Mouse (Mus musculus): ENCODE measurements around the gene Yy1. TPM values are rescaled to one million over a fixed set of nuclear protein-coding genes. Genes with fewer than 3 reads are reported as not detected.

Yy1 gene
- polyA plus RNA-seq, 1 experiment from 2014 or later = 13.5 TPM

DNA sequence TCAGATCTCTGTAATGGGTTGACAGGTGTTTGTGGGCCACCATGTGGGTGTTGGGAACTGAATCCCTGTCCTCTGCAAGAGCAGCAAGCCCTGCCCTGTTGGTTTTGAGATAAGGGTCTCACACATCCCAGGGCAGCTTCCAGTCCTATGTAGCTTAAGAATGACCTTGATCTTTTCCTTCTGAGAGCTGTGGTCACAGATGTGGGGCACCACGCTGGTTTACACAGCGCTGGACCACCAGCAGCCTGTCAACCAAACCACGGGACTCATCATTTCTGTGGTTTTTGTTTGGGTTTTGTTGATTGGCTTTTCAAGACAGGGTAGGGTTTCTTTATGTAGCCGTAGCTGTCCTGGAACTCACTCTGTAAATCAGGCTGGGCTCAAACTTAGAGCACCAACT lies 7.6 kb upstream of the Yy1 start:
- Histone ChIP-seq H3K4me2 (no peak overlapping the region), H3K27me3 (no peaks in the 10 kb centered on the region), H3K36me3 (peaks cover 22% of the 10 kb centered on the region), H3K4me3 (no peak overlapping the region), H3K27ac (no peak overlapping the region), H3K9ac (no peak overlapping the region), H3K4me1 (replicated peaks) (peaks cover 3% of the 10 kb centered on the region), H3K9me3 (peaks cover 15% of the 10 kb centered on the region; the same call in 1 of the 2 replicates)
- WGBS = 95% methylated on average over 4 of the region's 4 CpGs
- no peak for ATAC-seq (ENCODE audit: low FRiP score)

GRCm38 (mm10) chr12:108787329-108787728 lies 5.4 kb upstream of the Yy1 start:
- Histone ChIP-seq H3K4me1 (replicated peaks) (peaks cover 18% of the 10 kb centered on the region), H3K4me2 (no peak overlapping the region), H3K27me3 (no peaks in the 10 kb centered on the region), H3K9ac (no peak overlapping the region), H3K4me3 (no peak overlapping the region), H3K36me3 (peaks cover 14% of the 10 kb centered on the region), H3K27ac (no peak overlapping the region), H3K9me3 (peaks cover 15% of the 10 kb centered on the region; the same call in 1 of the 2 replicates)
- 90% methylated on average over 2 of the region's 2 CpGs for WGBS
- no peak for ATAC-seq (ENCODE audit: low FRiP score)

DNA sequence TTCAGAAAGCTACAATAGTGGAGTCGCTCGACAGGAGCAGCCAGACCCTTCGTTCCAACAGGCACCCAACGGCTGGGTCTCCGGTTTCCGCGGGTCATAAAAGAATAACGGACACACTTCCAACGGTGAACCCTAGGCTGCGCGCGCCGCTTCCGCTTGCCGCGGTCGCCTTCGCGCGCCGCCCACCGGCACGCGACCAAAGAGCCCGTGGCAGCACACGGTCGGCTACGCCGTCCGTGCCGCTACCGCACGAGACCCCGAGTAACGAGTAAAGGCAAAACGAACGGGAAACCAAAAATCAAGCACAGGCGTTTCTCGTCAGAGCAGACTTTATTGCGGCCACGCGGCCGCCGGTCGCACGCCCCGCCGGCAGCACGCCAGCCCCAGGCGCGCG lies 624 bp upstream of the Yy1 start:
- Histone ChIP-seq H3K27me3 (no peaks in the 10 kb centered on the region), H3K36me3 (no peaks in the 10 kb centered on the region), H3K4me1 (replicated peaks) (peaks cover 40% of the 10 kb centered on the region), H3K27ac (peak overlapping the region; percentile 99), H3K4me3 (peak overlapping the region; percentile 99), H3K4me2 (peak overlapping the region; percentile 66), H3K9ac (peak overlapping the region; percentile 82), H3K9me3 (no peaks in the 10 kb centered on the region)
- under 1% methylated on average over 52 of the region's 52 CpGs for WGBS
- ATAC-seq (ENCODE audit: low FRiP score) = peak; percentile 30

DNA sequence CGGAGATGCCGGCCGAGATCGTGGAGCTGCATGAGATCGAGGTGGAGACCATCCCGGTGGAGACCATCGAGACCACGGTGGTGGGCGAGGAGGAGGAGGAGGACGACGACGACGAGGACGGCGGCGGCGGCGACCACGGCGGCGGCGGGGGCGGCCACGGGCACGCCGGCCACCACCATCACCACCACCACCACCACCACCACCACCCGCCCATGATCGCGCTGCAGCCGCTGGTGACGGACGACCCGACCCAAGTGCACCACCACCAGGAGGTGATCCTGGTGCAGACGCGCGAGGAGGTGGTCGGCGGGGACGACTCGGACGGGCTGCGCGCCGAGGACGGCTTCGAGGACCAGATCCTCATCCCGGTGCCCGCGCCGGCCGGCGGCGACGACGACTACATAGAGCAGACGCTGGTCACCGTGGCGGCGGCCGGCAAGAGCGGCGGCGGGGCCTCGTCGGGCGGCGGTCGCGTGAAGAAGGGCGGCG lies 724 bp downstream of the Yy1 start:
- Histone ChIP-seq H3K27me3 (no peaks in the 10 kb centered on the region), H3K27ac (peak overlapping the region; percentile 99), H3K4me1 (replicated peaks) (peaks cover 47% of the 10 kb centered on the region), H3K4me2 (peak overlapping the region; percentile 68), H3K36me3 (no peaks in the 10 kb centered on the region), H3K9me3 (no peaks in the 10 kb centered on the region), H3K4me3 (peak overlapping the region; percentile 99), H3K9ac (peak overlapping the region; percentile 95)
- WGBS = under 1% methylated on average over 51 of the region's 71 CpGs
- ATAC-seq (ENCODE audit: low FRiP score) = peak; percentile 6; the same call in 1 of the 2 replicates

DNA sequence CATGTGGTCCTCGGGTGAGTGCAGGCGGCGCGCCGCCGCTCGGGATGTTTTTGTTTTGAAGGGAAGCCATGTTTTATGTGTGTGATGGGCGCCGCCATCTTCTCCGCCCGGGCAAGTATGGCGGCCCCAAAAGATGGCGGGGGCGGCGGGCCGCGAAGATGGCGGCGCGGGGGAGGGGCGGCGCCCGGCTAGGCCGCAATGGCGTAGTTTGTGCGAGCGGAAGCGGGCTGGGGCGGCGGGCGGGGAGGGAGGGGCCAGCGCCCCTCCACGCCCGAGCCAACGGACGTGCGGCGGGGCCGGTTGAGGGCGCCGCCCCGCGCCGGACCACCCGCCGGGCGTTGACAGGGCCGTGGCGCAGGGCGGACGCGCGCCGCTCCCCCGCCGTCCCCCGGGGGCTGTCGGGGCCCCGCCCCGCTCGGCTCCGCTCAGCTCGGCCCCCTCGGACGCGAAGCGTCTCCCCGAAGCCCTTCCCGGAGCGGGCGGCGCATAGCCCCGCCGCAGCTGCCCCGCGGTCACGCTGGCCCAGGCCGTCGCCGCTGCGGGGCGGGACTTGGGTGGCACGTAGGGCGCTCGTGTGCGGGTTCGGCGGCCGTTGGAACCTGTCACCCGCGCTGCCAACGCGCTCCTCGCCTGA lies 1.4 kb downstream of the Yy1 start:
- under 1% methylated on average over 64 of the region's 94 CpGs for WGBS
- Histone ChIP-seq H3K36me3 (no peaks in the 10 kb centered on the region), H3K9ac (peak overlapping the region; percentile 95), H3K4me2 (peak overlapping the region; percentile 68), H3K9me3 (no peaks in the 10 kb centered on the region), H3K27ac (peak overlapping the region; percentile 99), H3K4me3 (peak overlapping the region; percentile 99), H3K27me3 (no peaks in the 10 kb centered on the region), H3K4me1 (replicated peaks) (peaks cover 53% of the 10 kb centered on the region)
- ATAC-seq (ENCODE audit: low FRiP score) = peak; percentile 71

DNA sequence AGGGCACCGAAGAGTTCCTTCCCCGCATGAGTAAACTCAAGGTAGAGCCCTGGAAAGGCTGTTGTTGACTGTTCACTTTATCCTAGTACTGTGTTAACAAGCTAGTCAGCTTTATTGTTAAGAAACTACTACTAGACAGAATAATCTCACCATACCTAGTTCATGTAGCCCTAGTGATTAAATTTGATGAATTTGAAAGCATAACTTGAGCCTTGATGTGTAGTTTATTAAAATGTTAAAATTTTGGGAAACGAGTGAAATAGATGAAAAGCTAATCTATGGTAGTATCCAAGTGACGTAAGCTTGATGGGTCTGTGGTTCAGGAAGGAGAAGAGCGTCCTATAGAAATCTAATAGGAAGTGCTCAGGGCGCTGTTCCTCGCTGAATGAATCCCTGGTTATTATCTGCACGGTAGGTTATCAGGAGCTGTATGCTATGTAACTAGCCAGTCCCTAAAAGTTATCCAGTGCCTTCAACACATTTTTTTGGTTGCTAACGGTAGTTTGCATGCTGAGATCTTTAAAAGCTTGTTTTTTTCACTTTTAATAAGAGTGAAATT lies 2.3 kb downstream of the Yy1 start:
- no peak for ATAC-seq (ENCODE audit: low FRiP score)
- Histone ChIP-seq H3K4me2 (peak overlapping the region; percentile 68), H3K27me3 (no peaks in the 10 kb centered on the region), H3K36me3 (no peaks in the 10 kb centered on the region), H3K4me1 (replicated peaks) (peaks cover 56% of the 10 kb centered on the region), H3K9ac (peak overlapping the region; percentile 95), H3K27ac (peak overlapping the region; percentile 99), H3K4me3 (peak overlapping the region; percentile 99), H3K9me3 (no peaks in the 10 kb centered on the region)
- 19% methylated on average over 9 of the region's 9 CpGs for WGBS

- no peak for ATAC-seq (ENCODE audit: low FRiP score)
- peaks cover 3% of the 10 kb centered on the region for H3K36me3 ChIP-seq
- no peak overlapping the region for H3K4me3 ChIP-seq
- no peaks in the 10 kb centered on the region for H3K27me3 ChIP-seq
- H3K27ac ChIP-seq = no peak overlapping the region
- H3K9me3 ChIP-seq = no peaks in the 10 kb centered on the region
- H3K9ac ChIP-seq = no peak overlapping the region
- H3K4me2 ChIP-seq = no peak overlapping the region
- peaks cover 61% of the 10 kb centered on the region for H3K4me1 ChIP-seq (replicated peaks)
- WGBS = 78% methylated on average over 2 of the region's 2 CpGs
Observed at GRCm38 (mm10) chr12:108801613-108802012, 8.8 kb downstream of the Yy1 start.

GRCm38 (mm10) chr12:108804388-108804787 lies 11.6 kb downstream of the Yy1 start:
- Histone ChIP-seq H3K27me3 (no peaks in the 10 kb centered on the region), H3K9me3 (no peaks in the 10 kb centered on the region), H3K27ac (no peak overlapping the region), H3K4me2 (no peak overlapping the region), H3K36me3 (peaks cover 19% of the 10 kb centered on the region), H3K4me1 (replicated peaks) (peaks cover 47% of the 10 kb centered on the region), H3K9ac (no peak overlapping the region), H3K4me3 (no peak overlapping the region)
- ATAC-seq (ENCODE audit: low FRiP score) = no peak
- WGBS = 88% methylated on average over 2 of the region's 2 CpGs

- Histone ChIP-seq H3K4me1 (replicated peaks) (peaks cover 25% of the 10 kb centered on the region), H3K4me3 (no peak overlapping the region), H3K9me3 (no peaks in the 10 kb centered on the region), H3K36me3 (peaks cover 21% of the 10 kb centered on the region), H3K27ac (no peak overlapping the region), H3K4me2 (no peak overlapping the region), H3K9ac (no peak overlapping the region), H3K27me3 (no peaks in the 10 kb centered on the region)
- ATAC-seq (ENCODE audit: low FRiP score) = no peak
- WGBS = 86% methylated on average over 2 of the region's 2 CpGs
Observed at GRCm38 (mm10) chr12:108808465-108808864, 15.7 kb downstream of the Yy1 start.

DNA sequence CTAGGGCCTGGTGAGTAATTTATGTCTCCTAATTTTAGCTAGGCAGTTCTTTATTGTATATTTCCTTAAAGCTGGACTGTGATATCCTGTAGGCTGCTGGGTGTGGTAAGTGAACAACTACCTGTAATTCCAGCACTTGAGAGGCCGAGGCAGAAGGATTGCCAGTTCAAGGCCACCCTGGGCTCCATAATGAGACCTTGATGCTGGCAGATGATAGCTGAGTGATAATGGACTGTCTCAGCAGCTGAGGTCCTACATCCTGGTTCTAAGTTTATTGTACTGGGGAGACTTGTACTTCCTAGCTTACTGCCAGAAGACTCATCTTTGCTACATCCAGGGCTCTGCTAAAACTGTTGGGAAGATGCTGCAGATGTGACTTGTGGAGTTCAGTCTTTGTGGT lies 17.0 kb downstream of the Yy1 start:
- Histone ChIP-seq H3K4me3 (no peak overlapping the region), H3K4me2 (no peak overlapping the region), H3K36me3 (peaks cover 26% of the 10 kb centered on the region), H3K9ac (no peak overlapping the region), H3K27me3 (no peaks in the 10 kb centered on the region), H3K27ac (no peak overlapping the region), H3K9me3 (no peaks in the 10 kb centered on the region), H3K4me1 (replicated peaks) (peaks cover 17% of the 10 kb centered on the region)
- 85% methylated on average over 1 of the region's 1 CpGs for WGBS
- ATAC-seq (ENCODE audit: low FRiP score) = no peak

DNA sequence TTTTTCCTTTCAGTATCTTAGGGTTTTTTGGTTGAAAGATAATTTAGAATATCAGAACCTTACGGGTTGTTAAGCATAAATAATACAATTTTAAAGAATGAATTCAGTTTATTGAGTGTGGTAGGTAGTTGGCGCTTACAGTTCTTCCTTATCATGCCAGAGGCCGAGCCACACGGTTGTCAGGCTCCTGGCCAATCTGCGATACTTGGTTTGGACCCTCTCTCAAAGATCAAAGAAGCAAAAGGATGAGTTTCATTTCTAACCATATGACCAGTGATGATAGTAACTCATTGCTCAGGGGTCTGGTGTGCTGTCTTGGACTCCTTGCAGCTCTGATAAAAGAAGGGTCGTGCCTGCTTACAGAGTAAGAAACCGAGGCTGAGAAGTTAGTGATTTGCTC lies 17.5 kb downstream of the Yy1 start:
- peaks cover 17% of the 10 kb centered on the region for H3K4me1 ChIP-seq (replicated peaks)
- H3K9ac ChIP-seq = no peak overlapping the region
- H3K4me3 ChIP-seq = no peak overlapping the region
- no peak for ATAC-seq (ENCODE audit: low FRiP score)
- H3K27ac ChIP-seq = no peak overlapping the region
- peaks cover 29% of the 10 kb centered on the region for H3K36me3 ChIP-seq
- 91% methylated on average over 7 of the region's 7 CpGs for WGBS
- no peaks in the 10 kb centered on the region for H3K27me3 ChIP-seq
- H3K9me3 ChIP-seq = no peaks in the 10 kb centered on the region
- H3K4me2 ChIP-seq = no peak overlapping the region

GRCm38 (mm10) chr12:108811133-108811532 lies 18.4 kb downstream of the Yy1 start:
- Histone ChIP-seq H3K27ac (no peak overlapping the region), H3K9me3 (no peaks in the 10 kb centered on the region), H3K36me3 (peaks cover 32% of the 10 kb centered on the region), H3K4me3 (no peak overlapping the region), H3K9ac (no peak overlapping the region), H3K27me3 (no peaks in the 10 kb centered on the region), H3K4me1 (replicated peaks) (peaks cover 13% of the 10 kb centered on the region), H3K4me2 (no peak overlapping the region)
- 56% methylated on average over 2 of the region's 2 CpGs for WGBS
- ATAC-seq (ENCODE audit: low FRiP score) = no peak

GRCm38 (mm10) chr12:108812463-108812862 lies 19.7 kb downstream of the Yy1 start:
- Histone ChIP-seq H3K4me1 (replicated peaks) (peaks cover 13% of the 10 kb centered on the region; the same call in 1 of the 2 replicates), H3K4me2 (no peak overlapping the region), H3K36me3 (peaks cover 32% of the 10 kb centered on the region), H3K27ac (no peak overlapping the region), H3K27me3 (no peaks in the 10 kb centered on the region), H3K9me3 (no peaks in the 10 kb centered on the region), H3K9ac (no peak overlapping the region), H3K4me3 (no peak overlapping the region)
- no peak for ATAC-seq (ENCODE audit: low FRiP score)
- WGBS = 88% methylated on average over 6 of the region's 6 CpGs

Data from hindbrain, embryonic 13.5 days (tissue).